Comparison of ENCODE assay signal across 14 mouse cellular contexts in genomic region chr14:30240916-30241515, GRCm38 (mm10).
"Had no signal": no experiment of that assay in that cellular context is flagged by ENCODE, and none has a peak within 500 bp of the region (broad histone marks: within the 10 kb centered on the region; RNA-seq: fewer than 3 reads in every experiment).

No protein-coding gene starts in this region.

- DNase-seq: kidney, adult 8-10 months; kidney, postnatal 25 days; lung, embryonic 14.5 days; lung, postnatal 10 days; lung, postnatal 4 days; right cerebral cortex, postnatal 14 days; thymus, postnatal 4 days had no signal

- H3K27me3 ChIP-seq: limb, embryonic 15.5 days; midbrain, embryonic 15.5 days; neural tube, embryonic 12.5 days; stomach, embryonic 15.5 days had no signal

- H3K9ac ChIP-seq: limb, embryonic 15.5 days; lung, embryonic 14.5 days; midbrain, embryonic 15.5 days; neural tube, embryonic 12.5 days; stomach, embryonic 15.5 days had no signal

- H3K9me3 ChIP-seq: limb, embryonic 15.5 days; midbrain, embryonic 15.5 days; neural tube, embryonic 12.5 days; stomach, embryonic 15.5 days had no signal

- H3K4me1 ChIP-seq: limb, embryonic 15.5 days; midbrain, embryonic 15.5 days; neural tube, embryonic 12.5 days; stomach, embryonic 15.5 days had no signal

- H3K36me3 ChIP-seq: limb, embryonic 15.5 days; midbrain, embryonic 15.5 days; neural tube, embryonic 12.5 days; stomach, embryonic 15.5 days had no signal

- H3K27ac ChIP-seq: left cerebral cortex, adult 2 months; limb, embryonic 15.5 days; midbrain, embryonic 15.5 days; neural tube, embryonic 12.5 days; stomach, embryonic 15.5 days had no signal

- H3K4me3 ChIP-seq: left cerebral cortex, adult 2 months; limb, embryonic 15.5 days; midbrain, embryonic 15.5 days; neural tube, embryonic 12.5 days; stomach, embryonic 15.5 days had no signal

- ATAC-seq: intestine, postnatal 0 days; midbrain, embryonic 15.5 days had no signal

- H3K4me2 ChIP-seq: limb, embryonic 15.5 days; lung, embryonic 14.5 days; midbrain, embryonic 11.5 days; midbrain, embryonic 15.5 days; neural tube, embryonic 12.5 days; stomach, embryonic 15.5 days had no signal
